Mouse (Mus musculus) thymus, adult 2 months (tissue): ENCODE measurements around the gene Pdzd4. TPM values are rescaled to one million over a fixed set of nuclear protein-coding genes. Genes with fewer than 3 reads are reported as not detected.

ENCODE experiments used
- DNase-seq: peaks from one replicate; pipeline ENCODE4 v3.0.0; 2021
- H3K27ac ChIP-seq: fragments of 200-500 bp; 2 replicates; pipeline ENCODE4 v1.5.1; 2012; ENCODE audit warnings: low read length, control low read depth; ENCODE audit not compliant: control insufficient read depth, insufficient read depth
- H3K27me3 ChIP-seq: fragments of 200-500 bp; 2 replicates; pipeline ENCODE4 v1.6.1; 2012; ENCODE audit warnings: mild to moderate bottlenecking, low read length, moderate library complexity, mixed read lengths; ENCODE audit not compliant: control insufficient read depth, insufficient read depth
- H3K36me3 ChIP-seq: fragments of 200-500 bp; 2 replicates; pipeline ENCODE4 v1.6.1; 2012; ENCODE audit warnings: mild to moderate bottlenecking, low read length, moderate library complexity; ENCODE audit not compliant: control insufficient read depth, insufficient read depth
- H3K4me1 ChIP-seq: fragments of 200-500 bp; replicated peaks from 2 replicates; pipeline ENCODE4 v1.6.1; 2012; ENCODE audit warnings: low read length; ENCODE audit not compliant: control insufficient read depth, insufficient read depth
- H3K4me3 ChIP-seq: fragments of 200-500 bp; 2 replicates; pipeline ENCODE4 v1.5.1; 2012; ENCODE audit warnings: mild to moderate bottlenecking, low read length, control low read depth, moderate library complexity; ENCODE audit not compliant: control insufficient read depth, insufficient read depth
- CTCF ChIP-seq: fragments of 200-500 bp; IDR thresholded peaks from 2 replicates; pipeline ENCODE4 v1.5.1; 2012; ENCODE audit warnings: mild to moderate bottlenecking, control low read depth, low read length, moderate library complexity, borderline replicate concordance; ENCODE audit not compliant: control insufficient read depth, poor library complexity, insufficient read depth; ENCODE audit errors: extremely low read depth
- POLR2A ChIP-seq: fragments of 200-500 bp; IDR thresholded peaks from 2 replicates; pipeline ENCODE4 v1.6.1; 2012; ENCODE audit warnings: mild to moderate bottlenecking, low read length, control low read depth, moderate library complexity; ENCODE audit not compliant: control insufficient read depth, poor library complexity, insufficient read depth; ENCODE audit errors: extremely low read depth
- WGBS: fragments of 180-500 bp; shearing (Covaris S2); methylation state at CpG from one replicate; pipeline ENCODE4 v1.1.7; 2018; 5-methylcytosine and 5-hydroxymethylcytosine counted together
- polyA plus RNA-seq: library from polyadenylated mRNA; depleted of rRNA; stranded (reverse); fragments of >200 nt; gene quantifications from 2 replicates; pipeline ENCODE4 v1.2.3, GENCODE M21; 2012

The Pdzd4 gene
- polyA plus RNA-seq, 1 experiment: 6.2 TPM

- Histone ChIP-seq H3K4me3 (peak overlapping the region; percentile 92), H3K4me1 (peaks cover 13% of the 10 kb centered on the region; the same call in 1 of the 2 replicates), H3K27ac (peak overlapping the region; percentile 50), H3K27me3 (no peaks in the 10 kb centered on the region), H3K36me3 (peaks cover 13% of the 10 kb centered on the region)
- TF ChIP-seq CTCF (no peak), POLR2A (no peak)
- WGBS: under 1% methylated on average over 21 of the region's 22 CpGs
- DNase-seq: no peak
Observed at GRCm38 (mm10) chrX:73787225-73787558, 37.6 kb downstream of the Pdzd4 start.

- Histone ChIP-seq H3K36me3 (peaks cover 18% of the 10 kb centered on the region), H3K4me1 (peaks cover 13% of the 10 kb centered on the region; the same call in 1 of the 2 replicates), H3K27me3 (no peaks in the 10 kb centered on the region), H3K27ac (peak within 1 kb of the TSS; percentile 74), H3K4me3 (peak within 1 kb of the TSS; percentile 92)
- 0% methylated on average over 50 of the region's 52 CpGs for WGBS
- TF ChIP-seq CTCF (no peak), POLR2A (peak; percentile 37; the same call in 1 of the 2 replicates)
- peak; percentile 90 for DNase-seq
Observed at GRCm38 (mm10) chrX:73786364-73787224, 38.2 kb downstream of the Pdzd4 start, which contains the start of the genes Idh3g and Ssr4. Idh3g (minus strand) TSS chrX:73786897. Ssr4 (plus strand) TSS chrX:73787028.

- no peak overlapping the region for H3K27ac ChIP-seq
- TF ChIP-seq CTCF: no peak
- no peak for TF ChIP-seq POLR2A
- no peaks in the 10 kb centered on the region for H3K27me3 ChIP-seq
- no peak for DNase-seq
- peaks cover 22% of the 10 kb centered on the region for H3K36me3 ChIP-seq
- H3K4me1 ChIP-seq: peaks cover 13% of the 10 kb centered on the region; the same call in 1 of the 2 replicates
- H3K4me3 ChIP-seq: peak overlapping the region; percentile 92; the same call in 1 of the 2 replicates
Observed at GRCm38 (mm10) chrX:73785666-73786065, 39.1 kb downstream of the Pdzd4 start.

GRCm38 (mm10) chrX:73782227-73782626, 42.5 kb downstream of the Pdzd4 start:
- Histone ChIP-seq H3K27me3 (no peaks in the 10 kb centered on the region), H3K36me3 (peaks cover 36% of the 10 kb centered on the region), H3K4me1 (0 out of 2 replicates have a peak, but pooled peaks cover 4% of the 10 kb centered on the region), H3K4me3 (no peak overlapping the region), H3K27ac (no peak overlapping the region)
- no peak for TF ChIP-seq POLR2A
- no peak for TF ChIP-seq CTCF
- WGBS: 89% methylated on average over 3 of the region's 3 CpGs
- no peak for DNase-seq

GRCm38 (mm10) chrX:73774802-73775483, 49.8 kb downstream of the Pdzd4 start:
- Histone ChIP-seq H3K4me1 (no peaks in the 10 kb centered on the region), H3K27me3 (no peaks in the 10 kb centered on the region), H3K27ac (no peak overlapping the region), H3K4me3 (no peak overlapping the region), H3K36me3 (peaks cover 15% of the 10 kb centered on the region)
- 84% methylated on average over 10 of the region's 10 CpGs for WGBS
- DNase-seq: no peak
- TF ChIP-seq CTCF (no peak), POLR2A (no peak)

GRCm38 (mm10) chrX:73774168-73774760, 50.5 kb downstream of the Pdzd4 start, which contains the start of gene Srpk3:
Srpk3 (plus strand) TSS chrX:73774405.
- Histone ChIP-seq H3K27ac (no peak within 1 kb of the TSS), H3K4me1 (no peaks in the 10 kb centered on the region), H3K36me3 (peaks cover 8% of the 10 kb centered on the region), H3K4me3 (no peak within 1 kb of the TSS), H3K27me3 (no peaks in the 10 kb centered on the region)
- DNase-seq: no peak
- TF ChIP-seq CTCF: no peak
- TF ChIP-seq POLR2A: no peak
- WGBS: 16% methylated on average over 9 of the region's 9 CpGs
